Mouse (Mus musculus) ES-Bruce4 (cell line): ENCODE results near the gene Agbl4. TPM values are rescaled to one million over a fixed set of nuclear protein-coding genes. Genes with fewer than 3 reads are reported as not detected.

Experiments used
- H3K27ac ChIP-seq: 2 replicates; pipeline ENCODE4 v1.5.1; 2012; ENCODE audit warnings: low read length, inconsistent platforms; ENCODE audit not compliant: insufficient read depth
- H3K27me3 ChIP-seq: 2 replicates; pipeline ENCODE4 v1.6.1; 2012; ENCODE audit warnings: mild to moderate bottlenecking, low read length, inconsistent platforms; ENCODE audit not compliant: control insufficient read depth, poor library complexity, insufficient read depth, severe bottlenecking
- H3K36me3 ChIP-seq: 2 replicates; pipeline ENCODE4 v1.6.1; 2012; ENCODE audit warnings: inconsistent platforms, mild to moderate bottlenecking, low read length, moderate library complexity; ENCODE audit not compliant: control insufficient read depth, poor library complexity, insufficient read depth, severe bottlenecking
- H3K4me1 ChIP-seq: one replicate; pipeline ENCODE4 v1.8.1; 2011; ENCODE audit warnings: low read length; ENCODE audit not compliant: control insufficient read depth, insufficient read depth
- H3K4me3 ChIP-seq: 2 replicates; pipeline ENCODE4 v1.5.1; 2011; ENCODE audit warnings: low read depth, mild to moderate bottlenecking, low read length
- H3K9ac ChIP-seq: 2 replicates; pipeline ENCODE4 v1.6.1; 2012; ENCODE audit warnings: low read depth, mild to moderate bottlenecking, inconsistent platforms; ENCODE audit not compliant: poor library complexity, severe bottlenecking
- H3K9me3 ChIP-seq: replicated peaks from 2 replicates; pipeline ENCODE4 v1.6.1; 2012; ENCODE audit warnings: mild to moderate bottlenecking, low read length, inconsistent platforms; ENCODE audit not compliant: control insufficient read depth, poor library complexity, insufficient read depth, severe bottlenecking
- CTCF ChIP-seq: IDR thresholded peaks from one replicate; pipeline ENCODE4 v1.8.1; 2011; ENCODE audit warnings: low read depth, low read length
- EP300 ChIP-seq: IDR thresholded peaks from 2 replicates; pipeline ENCODE4 v1.6.1; 2011; ENCODE audit warnings: low read depth, low read length; ENCODE audit not compliant: insufficient read depth
- POLR2A ChIP-seq: IDR thresholded peaks from one replicate; pipeline ENCODE4 v1.8.1; 2011; ENCODE audit warnings: low read length; ENCODE audit not compliant: insufficient read depth
- polyA plus RNA-seq: library from polyadenylated mRNA; stranded (reverse); fragments of >200 nt; gene quantifications from 2 replicates; pipeline ENCODE4 v1.2.4, GENCODE M21; 2011; ENCODE audit warnings: low read depth; ENCODE audit not compliant: missing spikeins, insufficient read depth, insufficient read length

Gene Agbl4
- polyA plus RNA-seq, 1 experiment, result not detected

DNA sequence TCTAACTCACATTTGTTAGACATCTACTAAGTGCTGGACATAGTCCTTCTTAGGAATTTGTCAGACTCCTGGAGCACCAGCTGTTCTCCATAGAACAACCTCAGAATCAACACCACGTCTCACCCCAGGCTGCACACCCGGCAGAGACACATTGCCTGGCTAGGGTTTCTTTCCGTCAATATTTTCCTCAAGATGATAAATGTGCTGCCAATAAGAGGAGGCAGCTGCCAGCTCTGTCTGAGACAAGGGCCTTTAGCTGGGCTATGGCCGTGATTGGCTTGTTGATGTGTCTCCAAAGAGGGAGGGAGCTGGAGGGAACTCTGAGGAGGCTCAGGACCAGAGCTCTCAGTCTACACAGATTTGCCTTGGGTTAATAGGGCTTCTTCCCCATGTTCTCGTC is 1227.5 kb downstream of the Agbl4 start:
- Histone ChIP-seq H3K9me3 (no peaks in the 10 kb centered on the region), H3K36me3 (no peaks in the 10 kb centered on the region), H3K4me1 (no peaks in the 10 kb centered on the region), H3K9ac (no peak overlapping the region), H3K27me3 (no peaks in the 10 kb centered on the region), H3K27ac (no peak overlapping the region), H3K4me3 (no peak overlapping the region)
- TF ChIP-seq CTCF, result no peak
- TF ChIP-seq EP300, result no peak
- TF ChIP-seq POLR2A, result no peak

DNA sequence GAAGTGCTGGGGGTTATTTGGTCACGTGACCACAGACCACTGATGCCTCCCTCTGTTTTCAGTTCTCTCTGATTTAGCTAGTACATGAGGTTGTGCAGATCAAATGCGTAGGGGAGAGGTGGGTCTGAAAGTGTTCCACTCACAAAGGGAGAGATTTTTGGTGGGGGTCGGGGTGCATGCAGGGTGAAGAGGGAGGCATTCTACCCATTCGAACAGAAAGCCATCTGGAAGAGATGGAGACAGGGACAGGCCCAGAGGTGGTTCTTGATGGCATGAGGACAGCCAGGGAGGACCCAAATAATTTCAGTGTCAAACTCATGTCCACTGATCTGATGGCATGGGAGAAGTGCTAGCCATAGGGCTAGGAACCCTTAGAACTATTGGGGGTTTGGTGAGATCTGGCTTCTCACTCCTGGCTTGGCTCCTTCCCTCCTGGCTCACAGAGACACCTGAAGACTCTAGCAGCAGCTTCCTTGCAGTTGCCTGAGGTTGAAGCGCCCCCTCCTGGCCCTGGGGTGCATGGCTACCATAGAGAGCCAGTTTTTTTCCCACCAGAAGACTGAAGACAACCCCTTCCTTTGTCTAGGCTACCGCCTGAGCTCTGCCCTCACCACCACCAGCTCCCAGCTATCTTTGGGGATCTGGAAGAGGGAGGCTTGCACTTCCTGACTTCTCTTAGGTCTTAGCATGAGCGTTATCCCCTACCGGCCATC is 1228.8 kb downstream of the Agbl4 start:
- Histone ChIP-seq H3K27me3 (no peaks in the 10 kb centered on the region), H3K27ac (no peak overlapping the region), H3K4me1 (no peaks in the 10 kb centered on the region)

DNA sequence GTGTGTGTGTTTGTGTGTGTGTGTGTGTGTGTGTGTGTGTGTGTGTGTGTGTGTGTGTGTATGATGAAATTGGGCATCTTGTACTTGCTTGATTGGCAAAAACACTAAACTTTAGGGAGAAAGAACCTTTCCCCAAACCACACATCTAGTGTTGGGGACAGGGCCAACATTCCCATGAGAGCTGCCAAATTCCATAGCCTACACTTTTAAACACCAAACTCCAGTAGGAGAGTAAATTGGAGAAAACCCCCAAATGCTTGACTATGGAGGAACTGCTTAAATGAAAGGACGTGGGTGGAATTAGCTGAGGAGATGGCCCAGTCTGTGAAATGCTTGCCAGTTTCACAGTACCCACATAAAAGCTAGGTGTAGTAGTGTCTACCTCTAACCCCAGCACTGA is 1235.2 kb downstream of the Agbl4 start:
- no peaks in the 10 kb centered on the region for H3K27me3 ChIP-seq
- no peak overlapping the region for H3K9ac ChIP-seq
- H3K4me1 ChIP-seq, result no peaks in the 10 kb centered on the region
- H3K9me3 ChIP-seq, result no peaks in the 10 kb centered on the region
- no peak overlapping the region for H3K4me3 ChIP-seq
- H3K36me3 ChIP-seq, result no peaks in the 10 kb centered on the region
- TF ChIP-seq EP300 (no peak), CTCF (no peak), POLR2A (no peak)
- no peak overlapping the region for H3K27ac ChIP-seq

More for the DNA sequence above, 1228.8 kb downstream of the Agbl4 start:
- TF ChIP-seq CTCF (peak; percentile 76), POLR2A (no peak)
- Histone ChIP-seq H3K4me3 (no peak overlapping the region), H3K36me3 (no peaks in the 10 kb centered on the region), H3K9me3 (no peaks in the 10 kb centered on the region), H3K9ac (no peak overlapping the region)

DNA sequence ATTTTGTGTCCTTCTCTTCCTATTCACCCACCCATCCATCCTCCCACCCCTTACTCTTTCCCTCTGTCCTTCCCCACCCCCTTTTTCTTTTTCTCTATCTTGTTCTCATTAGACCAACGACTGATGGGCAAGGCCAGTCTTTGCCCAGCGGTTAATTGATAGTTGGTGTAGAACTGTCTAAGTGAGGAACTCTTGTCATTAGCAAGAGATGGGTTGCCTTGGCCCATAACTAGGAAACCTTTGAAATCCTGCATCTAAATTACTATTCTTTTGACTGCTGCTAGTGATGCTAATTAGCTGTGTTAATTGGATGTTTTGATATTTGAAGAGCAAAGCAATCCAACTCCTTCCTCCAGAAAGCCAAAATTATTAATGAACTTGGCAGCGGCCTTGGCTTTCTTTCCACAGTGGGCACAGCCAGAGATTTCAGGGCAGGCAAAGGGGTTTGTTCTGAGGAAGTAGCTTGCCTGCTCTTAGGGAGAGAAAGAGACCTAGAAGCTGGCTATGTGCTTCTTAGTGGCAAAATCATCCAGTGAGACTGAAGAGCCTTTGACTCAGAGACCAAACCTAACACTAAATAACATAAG is 1238.2 kb downstream of the Agbl4 start:
- no peak overlapping the region for H3K4me3 ChIP-seq
- no peaks in the 10 kb centered on the region for H3K27me3 ChIP-seq

DNA sequence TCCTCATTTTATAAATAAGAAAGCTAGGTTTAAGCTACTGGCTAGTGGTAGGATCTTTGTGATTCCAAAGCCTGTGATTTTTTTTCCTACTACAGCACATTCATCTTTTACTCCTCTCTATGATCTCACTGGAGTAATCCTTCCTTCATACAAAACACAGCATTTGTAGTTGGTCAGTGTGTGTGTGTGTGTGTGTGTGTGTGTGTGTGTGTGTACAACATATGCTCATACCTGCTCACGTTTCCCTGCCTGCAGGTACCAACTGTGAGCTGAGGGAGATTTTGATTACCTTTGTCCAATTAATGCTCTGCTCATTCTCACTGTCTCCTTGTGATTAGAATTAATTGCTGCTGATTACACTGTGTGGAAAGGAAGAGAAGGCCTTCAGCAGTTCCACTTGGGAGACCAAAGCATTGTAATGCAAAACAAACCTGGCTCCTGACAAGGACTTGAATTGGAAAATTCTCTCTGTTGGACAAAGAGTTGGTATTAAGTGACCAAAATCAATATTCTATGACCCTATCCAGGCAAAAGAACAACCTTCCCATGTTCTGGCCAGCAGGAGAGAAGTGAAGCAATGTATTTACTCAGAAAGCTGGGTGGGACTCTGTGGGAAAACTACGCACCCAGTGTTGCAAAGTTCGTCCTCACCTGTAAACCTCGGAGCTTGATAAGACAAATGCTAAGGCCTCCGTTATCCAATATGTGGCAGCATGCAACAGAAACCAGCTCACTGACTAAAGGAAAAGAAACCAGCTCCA is 1241.7 kb downstream of the Agbl4 start:
- H3K27ac ChIP-seq, result no peak overlapping the region
- no peaks in the 10 kb centered on the region for H3K36me3 ChIP-seq
- TF ChIP-seq POLR2A, result no peak
- TF ChIP-seq CTCF, result no peak
- TF ChIP-seq EP300, result no peak
- no peak overlapping the region for H3K4me3 ChIP-seq
- H3K9ac ChIP-seq, result no peak overlapping the region
- H3K27me3 ChIP-seq, result no peaks in the 10 kb centered on the region
- H3K4me1 ChIP-seq, result no peaks in the 10 kb centered on the region
- no peaks in the 10 kb centered on the region for H3K9me3 ChIP-seq

More for the DNA sequence above, 1238.2 kb downstream of the Agbl4 start:
- Histone ChIP-seq H3K36me3 (no peaks in the 10 kb centered on the region), H3K4me1 (no peaks in the 10 kb centered on the region), H3K9ac (no peak overlapping the region), H3K9me3 (no peaks in the 10 kb centered on the region), H3K27ac (no peak overlapping the region)
- TF ChIP-seq CTCF, result no peak
- TF ChIP-seq POLR2A, result no peak
- no peak for TF ChIP-seq EP300
